Mouse (Mus musculus) frontal cortex, postnatal 36 days (tissue): ENCODE measurements at regions not wholly inside any gene's neighbourhood (a gene's known extent, or its start where the extent isn't known, plus 50 kb on each side); places are given as distances from the start of the nearest gene placed in this dataset.
"Not testable (repeated sequence)": the region's sequence is repeated elsewhere in the genome, so short reads cannot be mapped to it uniquely, and the experiment has no call there.

Experiments used
- DNase-seq, 2 experiments: peaks; one replicate each; pipeline ENCODE4 v3.0.0; 2022; ENCODE audit warnings: low spot score in 2 of 2

DNA sequence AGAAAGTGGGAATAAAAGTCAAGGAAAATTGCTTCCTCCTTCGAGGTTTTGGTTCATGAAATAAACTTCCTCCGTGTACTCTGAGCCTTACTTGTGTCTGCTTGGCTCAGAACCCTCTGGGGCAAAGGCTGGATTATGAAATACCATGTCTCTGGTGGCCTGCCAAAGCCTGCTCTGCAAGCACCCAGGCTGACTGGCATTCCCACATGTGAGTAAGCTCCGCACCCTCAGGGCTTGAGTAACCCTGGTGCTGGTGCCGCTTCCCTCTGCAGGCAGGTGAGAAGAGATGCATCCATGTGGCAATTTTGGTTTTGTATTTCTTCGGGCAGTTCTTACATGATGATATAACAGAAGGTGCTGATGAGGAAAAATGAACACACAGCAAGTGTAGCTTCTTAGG is 66.0 kb downstream of the Nr2f2 start:
- no peak for DNase-seq

- DNase-seq, result no peak
Measured at GRCm38 (mm10) chr7:70291431-70291830, 75.1 kb downstream of the Nr2f2 start.

- DNase-seq, result no peak
Measured at GRCm38 (mm10) chr7:70290733-70291320, 75.7 kb downstream of the Nr2f2 start.

- DNase-seq, result no peak
Measured at GRCm38 (mm10) chr7:70290277-70290676, 76.3 kb downstream of the Nr2f2 start.

GRCm38 (mm10) chr7:70288621-70289020 is 77.9 kb downstream of the Nr2f2 start:
- no peak for DNase-seq

DNA sequence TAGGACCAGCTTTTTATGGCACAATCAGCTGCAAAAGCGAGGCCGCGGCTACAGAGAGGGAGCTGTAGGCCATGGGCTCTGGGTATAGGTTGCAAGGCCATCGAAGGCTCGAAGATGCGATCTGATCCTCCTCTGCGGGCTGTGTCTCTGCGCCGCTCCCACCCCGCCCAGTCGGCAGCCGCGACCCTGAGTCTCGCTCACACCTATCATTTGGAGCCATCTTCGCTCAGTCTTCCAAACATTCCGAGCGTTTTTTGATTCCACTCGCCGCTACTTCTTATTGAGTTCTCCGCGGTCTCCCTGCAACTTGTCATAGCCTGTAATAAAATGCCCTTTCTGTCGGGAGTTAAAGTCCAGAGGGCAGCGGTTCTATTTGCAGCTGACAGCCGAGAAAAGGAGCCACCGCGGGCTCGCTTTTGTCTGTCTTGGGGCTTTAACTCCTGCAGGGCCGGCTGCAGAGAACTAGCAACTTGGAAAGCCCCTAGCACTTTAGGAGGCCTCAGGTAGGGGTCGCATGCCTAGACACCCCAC is 78.6 kb downstream of the Nr2f2 start:
- DNase-seq, result no peak

GRCm38 (mm10) chr7:70286836-70287355 is 79.6 kb downstream of the Nr2f2 start:
- DNase-seq, result no peak

GRCm38 (mm10) chr7:70285344-70285743 is 81.2 kb downstream of the Nr2f2 start:
- DNase-seq, result no peak

DNA sequence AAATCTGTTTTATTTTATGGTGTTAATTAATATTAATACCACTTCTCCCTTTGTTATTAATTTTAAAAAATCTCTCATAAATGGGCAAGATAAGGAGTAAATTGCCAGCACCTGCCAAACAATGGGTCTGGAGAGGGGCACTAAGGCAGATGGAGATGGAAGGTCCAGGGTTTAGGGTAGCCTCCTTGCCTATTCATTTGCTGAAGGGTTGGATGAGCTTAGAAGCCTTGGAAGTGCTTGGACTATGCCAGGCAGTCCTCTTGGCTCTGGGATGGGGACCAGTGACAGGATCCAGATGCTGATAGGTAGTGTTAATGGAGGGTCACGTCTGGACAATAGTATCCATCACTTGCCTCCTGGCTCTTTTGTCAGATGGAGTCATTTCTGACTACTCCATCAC is 82.7 kb downstream of the Nr2f2 start:
- DNase-seq, result no peak

GRCm38 (mm10) chr7:70283166-70283565 is 83.4 kb downstream of the Nr2f2 start:
- DNase-seq, result no peak

DNA sequence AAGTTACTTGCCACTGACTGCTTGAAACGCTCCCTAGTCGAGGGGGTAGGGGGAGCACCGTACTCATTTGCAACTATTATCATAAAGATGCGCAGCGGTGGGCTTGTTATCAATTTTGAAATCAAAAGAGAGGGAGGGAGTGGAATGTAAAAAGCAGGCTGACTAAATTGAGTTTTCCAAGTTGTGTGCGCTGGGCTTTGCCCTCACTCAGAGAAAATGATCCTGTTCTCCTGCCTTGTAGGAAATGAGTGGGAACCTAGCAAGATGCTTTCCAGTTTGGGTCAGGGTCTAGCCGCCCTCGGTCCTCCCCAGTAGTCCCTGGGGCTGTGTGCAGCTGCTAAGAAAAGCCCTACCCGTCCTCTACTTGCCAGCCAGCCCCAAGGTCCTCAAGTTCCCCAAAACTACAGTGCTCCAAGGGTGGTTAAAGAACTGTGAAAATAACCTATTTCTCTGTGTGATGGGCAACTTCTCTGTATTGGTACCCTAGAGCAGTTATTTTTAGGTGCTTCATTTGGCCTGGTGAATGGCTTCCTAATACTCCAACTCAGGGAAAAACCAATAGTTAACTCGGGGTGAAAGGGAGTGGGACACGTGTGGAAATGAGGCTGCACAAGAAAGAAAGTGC is 84.5 kb downstream of the Nr2f2 start:
- no peak for DNase-seq

DNA sequence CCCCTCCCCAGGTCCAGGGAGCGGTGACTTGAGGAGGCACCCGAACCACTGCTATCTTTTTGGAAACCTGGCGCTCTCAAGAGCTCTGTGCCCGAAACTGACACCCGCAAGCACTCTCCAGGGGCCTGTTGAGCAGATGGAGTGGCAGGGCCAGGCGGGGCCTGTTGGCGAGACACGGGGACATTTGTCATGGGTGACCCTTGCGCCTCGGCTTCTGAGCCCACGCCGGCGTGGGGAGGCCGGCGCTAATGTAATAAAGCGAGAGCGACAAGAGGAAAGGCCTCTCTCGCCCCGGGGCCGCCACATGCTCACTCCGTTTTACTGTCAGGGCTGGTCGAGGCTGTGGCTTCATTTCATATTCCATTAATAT is 85.2 kb downstream of the Nr2f2 start:
- DNase-seq, result no peak

DNA sequence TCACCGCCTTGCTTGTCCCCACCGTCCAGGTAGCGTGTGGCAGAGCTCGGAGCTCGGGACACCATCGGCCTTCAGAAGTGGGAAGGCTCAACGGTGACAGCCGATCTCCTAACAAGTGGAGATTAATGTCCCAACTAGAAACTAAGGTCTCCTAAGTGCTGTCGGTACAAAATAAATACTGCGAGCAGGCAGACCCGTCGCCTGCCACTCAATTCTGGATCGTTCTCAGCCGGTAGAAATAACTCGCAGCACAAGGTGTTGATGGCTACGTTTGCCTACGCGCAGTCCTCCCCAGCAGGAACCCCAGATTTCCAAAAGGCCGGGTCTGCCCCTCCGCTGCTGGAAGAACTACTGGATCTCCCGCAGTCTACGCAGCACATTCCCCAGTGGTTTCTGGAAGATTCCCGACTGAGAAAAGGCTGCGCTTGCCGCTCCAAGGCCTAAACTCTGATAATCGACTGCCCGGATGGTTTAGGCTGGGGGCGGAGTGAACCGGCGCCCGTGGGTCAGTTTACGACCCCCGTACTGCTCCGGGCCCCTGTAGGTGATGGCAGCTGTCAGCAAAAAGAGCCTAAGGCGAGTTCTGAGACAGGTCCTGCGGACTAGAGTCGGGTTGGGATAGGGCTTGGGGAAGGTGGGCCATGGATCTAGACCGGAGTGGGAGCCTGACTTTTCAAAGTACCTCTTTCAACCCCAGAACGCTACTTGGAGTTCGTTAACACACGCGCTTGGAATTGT is 85.7 kb downstream of the Nr2f2 start:
- no peak for DNase-seq

DNA sequence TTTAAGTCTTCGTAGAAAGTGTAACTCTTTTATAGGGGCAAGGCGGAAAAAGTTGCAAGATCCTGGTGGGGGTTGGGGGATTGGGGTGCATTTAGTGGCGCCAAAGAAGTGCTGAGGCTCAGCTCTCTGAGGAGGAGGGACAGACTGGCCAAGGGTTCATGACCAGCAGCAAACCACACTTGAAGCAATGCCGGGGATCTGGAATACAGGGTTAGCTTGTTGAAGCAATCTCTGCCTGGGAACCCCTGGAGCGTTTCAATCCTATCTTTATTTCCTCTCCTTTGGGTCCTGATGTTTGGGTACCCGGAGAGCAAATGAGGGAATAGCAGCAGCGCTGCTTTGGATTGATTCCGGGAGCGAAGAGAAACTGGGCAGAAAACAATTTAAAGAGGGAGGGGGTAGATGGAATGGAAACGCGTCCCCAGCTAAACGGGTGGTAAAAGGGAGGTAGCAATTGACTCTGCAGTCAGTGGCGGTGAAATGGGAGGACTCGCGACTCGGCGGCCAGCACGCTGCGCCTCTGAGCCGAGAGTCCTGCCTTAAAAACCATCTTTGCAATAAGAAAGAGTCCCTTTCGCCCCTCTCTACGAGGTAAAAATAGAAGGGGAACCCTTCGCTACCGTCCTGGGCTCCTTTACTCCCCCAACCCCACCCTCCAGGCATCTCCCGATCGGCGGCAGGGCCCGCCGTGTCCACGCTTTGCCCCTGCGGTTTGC is 86.5 kb downstream of the Nr2f2 start:
- DNase-seq, result no peak

DNA sequence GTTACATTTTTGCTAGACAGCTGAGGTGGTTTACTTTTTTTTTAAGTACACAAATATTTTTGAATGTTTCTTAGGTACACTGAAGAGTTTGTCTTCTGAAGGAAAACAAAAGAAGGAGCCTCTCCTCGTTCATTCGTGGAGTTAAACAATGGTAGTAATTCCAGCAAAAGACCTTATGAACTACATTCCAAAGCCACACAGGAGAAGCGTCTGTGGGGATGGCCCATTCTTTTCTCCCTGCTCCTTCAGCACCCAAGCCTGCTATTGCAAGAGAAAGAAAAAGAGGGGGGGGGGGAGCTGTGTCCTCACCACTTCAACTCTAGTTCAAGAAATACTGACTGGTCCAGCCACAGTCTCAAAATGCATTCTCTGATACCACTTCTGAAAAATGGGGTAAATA is 87.4 kb downstream of the Nr2f2 start:
- no peak for DNase-seq

DNA sequence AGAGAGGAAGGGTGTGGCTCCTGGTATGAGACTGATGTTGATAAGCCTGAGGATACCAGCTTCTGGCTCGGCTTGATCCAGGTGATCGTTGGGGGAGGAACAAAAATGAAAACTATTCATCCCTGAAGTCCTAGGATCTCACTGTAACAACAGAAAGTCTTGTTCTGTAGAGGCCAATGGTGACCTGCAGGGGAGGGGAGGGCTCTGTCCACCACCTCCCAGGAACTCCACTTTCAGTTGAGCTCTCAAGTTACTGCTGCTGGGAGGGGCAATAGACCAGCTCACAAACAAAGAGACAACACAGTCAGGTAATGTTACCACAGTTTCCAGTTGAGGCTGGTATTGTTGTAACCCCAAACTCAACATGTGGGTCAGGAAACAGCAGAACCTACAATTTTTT is 90.5 kb downstream of the Nr2f2 start:
- DNase-seq, result no peak

DNA sequence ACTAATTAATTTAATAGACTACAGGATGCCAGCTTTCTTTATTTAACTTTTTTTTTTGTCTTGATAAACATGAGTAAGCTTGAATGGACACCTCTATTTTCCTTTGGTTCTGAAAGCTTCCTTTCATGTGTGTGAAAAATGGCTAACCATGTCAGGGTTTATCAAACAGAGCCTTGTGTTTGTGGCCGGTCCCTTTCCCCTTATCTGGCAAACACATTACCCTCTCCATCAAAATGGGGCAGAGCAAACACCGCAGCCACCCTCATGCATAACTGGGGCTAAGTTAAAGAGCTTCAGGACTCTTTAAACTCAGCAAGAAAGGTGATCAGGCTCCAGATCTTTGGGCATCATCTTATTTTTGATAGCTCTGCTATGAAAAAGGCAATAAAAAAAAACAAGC is 92.2 kb downstream of the Nr2f2 start:
- DNase-seq, result no peak

GRCm38 (mm10) chr7:70267075-70267474 is 99.5 kb downstream of the Nr2f2 start:
- no peak for DNase-seq

- DNase-seq, result no peak
Measured at GRCm38 (mm10) chr7:70256806-70257205, 109.7 kb downstream of the Nr2f2 start.

- no peak for DNase-seq
Measured at GRCm38 (mm10) chr7:70255072-70255471, 111.5 kb downstream of the Nr2f2 start.

- DNase-seq, result no peak
Measured at GRCm38 (mm10) chr7:70253275-70253674, 113.3 kb downstream of the Nr2f2 start.

GRCm38 (mm10) chr7:70239059-70239458 is 127.5 kb downstream of the Nr2f2 start:
- DNase-seq, result not testable (repeated sequence)
